Mouse (Mus musculus) CD4-positive, CD25-positive, alpha-beta regulatory T cell (primary cell): ENCODE measurements around the gene Etfb. TPM values are rescaled to one million over a fixed set of nuclear protein-coding genes. Genes with fewer than 3 reads are reported as not detected.

Experiments
- polyA plus RNA-seq: library from polyadenylated mRNA; unstranded; fragments of 100-300 nt; shearing (Covaris generic); gene quantifications from one replicate; pipeline ENCODE4 v1.2.1, GENCODE M21; 2017

Gene Etfb
- polyA plus RNA-seq: 121 TPM

DNA sequence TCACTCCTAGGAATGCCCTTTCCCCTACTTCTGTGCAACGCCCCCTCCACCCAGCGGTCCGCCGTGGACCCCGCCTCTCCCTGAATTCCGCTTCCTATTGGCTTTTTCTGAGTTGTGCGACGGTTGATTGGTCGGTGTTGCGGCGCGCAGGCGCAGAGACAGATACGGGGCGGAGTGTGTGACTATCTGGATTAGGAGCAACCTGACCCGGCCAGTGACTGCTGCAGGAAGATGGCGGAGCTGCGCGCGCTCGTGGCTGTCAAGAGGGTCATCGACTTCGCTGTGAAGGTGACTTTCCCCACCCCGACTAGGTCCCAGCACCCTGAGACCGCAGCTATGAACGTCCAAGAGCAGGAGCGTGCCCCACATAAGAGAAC, at the start of gene Etfb, which contains the start of gene Gm45233:
TSS of gene Etfb (plus strand) at position 167 of the 377 bp plus-strand sequence.
TSS of gene Gm45233 (plus strand) at position 212 of the 377 bp plus-strand sequence.

GRCm38 (mm10) chr7:43408131-43408553, 35.7 kb upstream of the Etfb start, which contains the start of gene Siglecg:
Gene Siglecg (plus strand): TSS chr7:43408204.

GRCm38 (mm10) chr7:43427406-43427805, 16.5 kb upstream of the Etfb start, which contains the start of gene Lim2:
Gene Lim2 (plus strand): TSS chr7:43427670.

GRCm38 (mm10) chr7:43436341-43437255, 7.3 kb upstream of the Etfb start, which contains the start of gene Nkg7:
Gene Nkg7 (plus strand): TSS chr7:43437073.

GRCm38 (mm10) chr7:43440482-43440881, 3.4 kb upstream of the Etfb start, which contains the start of gene Cldnd2:
Gene Cldnd2 (plus strand): TSS chr7:43440782.

GRCm38 (mm10) chr7:43462851-43463250, 19.0 kb downstream of the Etfb start, which contains the start of gene Vsig10l:
Gene Vsig10l (plus strand): TSS chr7:43463151.

GRCm38 (mm10) chr7:43489631-43490125, 45.8 kb downstream of the Etfb start, which contains the start of gene Iglon5:
Gene Iglon5 (minus strand): TSS chr7:43490075.

Other genes with a start within 250 kb of the Etfb start
- 18.1 TPM for gene Zfp715, start 130.8 kb upstream of the Etfb start, polyA plus RNA-seq
- not detected for gene Siglecf, start 92.7 kb upstream of the Etfb start, polyA plus RNA-seq
- gene Siglecg, start 35.9 kb upstream of the Etfb start, polyA plus RNA-seq: 0.78 TPM
- not detected for gene Lim2, start 16.4 kb upstream of the Etfb start, polyA plus RNA-seq
- 86.9 TPM for gene Nkg7, start 7.0 kb upstream of the Etfb start, polyA plus RNA-seq
- gene Cldnd2, start 3.3 kb upstream of the Etfb start, polyA plus RNA-seq: not detected
- not detected for gene Gm45233, start within 50 bp of the Etfb start, polyA plus RNA-seq
- 4.1 TPM for gene Vsig10l, start 19.1 kb downstream of the Etfb start, polyA plus RNA-seq
- gene Iglon5, start 46.0 kb downstream of the Etfb start, polyA plus RNA-seq: 0.16 TPM
- not detected for gene 4931406B18Rik, start 61.9 kb downstream of the Etfb start, polyA plus RNA-seq
- not detected for gene Cd33, start 100.3 kb downstream of the Etfb start, polyA plus RNA-seq
- 5.6 TPM for gene Zfp658, start 118.2 kb downstream of the Etfb start, polyA plus RNA-seq
- gene Zfp719, start 135.5 kb downstream of the Etfb start, polyA plus RNA-seq: 8.7 TPM
- not detected for gene Zfp819, start 163.1 kb downstream of the Etfb start, polyA plus RNA-seq
- 0.08 TPM for gene Ceacam18, start 190.6 kb downstream of the Etfb start, polyA plus RNA-seq
- gene Siglece, start 216.1 kb downstream of the Etfb start, polyA plus RNA-seq: 0.60 TPM
- gene Ctu1, start 227.9 kb downstream of the Etfb start, polyA plus RNA-seq: 14.0 TPM
- not detected for gene Klk14, start 246.3 kb downstream of the Etfb start, polyA plus RNA-seq